Mouse (Mus musculus) lung, postnatal 4 days (tissue): ENCODE measurements around the gene Gm47985.
"Not testable (repeated sequence)": the region's sequence is repeated elsewhere in the genome, so short reads cannot be mapped to it uniquely, and the experiment has no call there.

Experiments used
- DNase-seq, 2 experiments: peaks; one replicate each; pipeline ENCODE4 v3.0.0; 2021

The Gm47985 gene

DNA sequence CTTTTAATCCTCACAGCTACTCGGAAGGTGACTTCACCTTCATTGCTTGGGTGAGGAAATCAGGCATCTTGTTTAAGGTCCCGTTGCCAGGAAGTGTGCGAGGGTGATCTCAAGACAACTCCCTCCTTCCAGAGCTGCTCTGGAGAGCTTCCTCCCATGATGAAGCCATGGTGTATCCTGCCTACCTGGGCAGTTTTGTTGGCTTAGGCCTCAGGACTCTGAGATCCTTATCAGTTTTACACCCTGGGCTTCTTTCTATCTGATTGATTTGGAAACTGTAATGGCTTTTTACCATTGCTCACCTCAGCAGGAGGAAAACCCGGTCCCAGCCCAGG, 4.4 kb upstream of the Gm47985 start:
- peak in 1 of 2 experiments; percentile 11 for DNase-seq

DNA sequence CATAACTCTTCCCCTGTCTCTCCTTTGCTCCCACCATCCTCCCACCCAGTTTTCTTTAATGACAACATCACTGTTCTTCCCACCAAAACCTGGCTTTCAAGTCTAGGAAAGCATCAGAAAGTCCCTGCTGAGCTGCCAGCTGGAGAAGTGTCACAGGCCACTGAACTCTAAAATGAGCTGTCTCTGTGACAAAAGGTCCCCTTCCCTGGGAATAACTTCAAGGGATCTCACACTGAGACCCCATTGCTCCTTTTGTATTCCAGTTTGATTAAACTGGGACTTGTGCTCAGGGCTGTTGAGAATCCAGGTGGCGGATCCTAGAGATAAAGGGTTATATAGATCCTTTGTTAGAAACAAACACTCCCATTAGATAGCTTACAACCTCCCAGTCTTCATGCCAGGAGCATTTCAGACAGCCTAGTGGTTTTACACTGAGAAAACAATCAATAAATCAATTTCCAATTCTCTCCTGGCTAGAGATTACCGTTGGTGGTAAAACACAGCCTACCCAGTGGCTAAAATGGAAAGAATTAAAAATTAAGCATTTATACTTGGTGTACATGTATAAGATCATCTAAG, 3.7 kb upstream of the Gm47985 start:
- DNase-seq = no peak

DNA sequence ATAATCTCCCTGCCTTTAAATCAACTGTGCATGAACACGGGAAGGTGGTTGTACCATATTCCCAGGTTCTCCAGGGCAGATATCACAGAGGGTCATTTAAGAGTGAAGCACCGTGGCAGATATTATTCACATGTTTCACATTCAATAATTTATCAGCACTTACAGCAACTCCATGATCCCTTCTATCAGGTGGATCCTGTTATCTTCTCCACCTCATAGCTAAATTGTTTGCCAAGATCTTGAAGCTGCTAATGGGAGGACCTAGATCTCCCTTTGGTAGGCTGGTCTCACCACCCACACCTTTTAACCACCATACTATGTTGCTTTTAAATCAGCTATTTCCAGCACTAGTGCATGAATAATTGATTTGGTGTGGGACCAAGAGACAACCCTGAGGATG, 2.2 kb upstream of the Gm47985 start:
- DNase-seq = no peak

DNA sequence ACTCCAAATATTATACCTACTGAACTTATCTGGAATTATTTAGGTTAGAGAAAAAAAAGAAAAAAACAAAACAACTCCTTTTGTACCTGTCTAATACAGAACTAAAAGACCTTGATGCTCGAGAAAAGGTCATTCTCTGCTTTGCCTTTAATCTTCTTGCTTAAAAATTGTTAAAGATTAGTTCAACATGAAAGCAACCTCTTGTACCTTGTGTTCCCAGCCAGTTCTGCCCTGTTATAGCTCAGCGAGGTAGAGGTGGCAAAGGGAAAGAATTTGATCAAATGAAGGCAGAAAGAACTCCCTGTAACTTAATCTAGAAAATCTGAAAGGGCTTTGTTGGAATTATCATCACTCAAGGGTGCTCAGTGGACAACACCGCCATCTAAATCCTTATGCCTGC, 3.8 kb downstream of the Gm47985 start:
- not testable (repeated sequence) for DNase-seq

DNA sequence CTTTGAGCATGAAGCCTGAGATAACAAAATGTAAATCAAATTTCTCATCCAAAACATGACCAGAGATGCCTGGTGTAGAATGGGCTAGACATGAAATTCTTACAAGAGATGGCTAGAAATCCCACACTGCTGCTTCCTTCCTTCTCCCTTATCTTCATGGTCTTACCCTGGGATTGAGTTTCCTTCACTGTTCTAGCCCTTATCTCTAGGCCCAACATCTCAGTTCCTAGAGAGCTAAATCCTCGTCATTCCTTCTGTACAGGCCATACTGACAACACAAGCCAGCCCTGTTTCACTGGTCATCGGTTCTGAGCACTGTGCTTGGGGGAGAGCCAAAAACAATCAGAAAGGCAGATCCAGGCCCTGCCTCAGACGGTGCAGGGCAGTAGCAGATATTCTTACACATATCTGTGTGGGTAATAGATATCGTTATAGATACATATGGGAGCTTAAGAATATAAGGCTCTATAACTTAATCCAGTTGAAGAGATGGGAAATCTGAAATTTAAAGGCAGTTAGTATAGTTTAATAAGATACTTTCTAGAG, 4.6 kb downstream of the Gm47985 start:
- DNase-seq = not testable (repeated sequence)

DNA sequence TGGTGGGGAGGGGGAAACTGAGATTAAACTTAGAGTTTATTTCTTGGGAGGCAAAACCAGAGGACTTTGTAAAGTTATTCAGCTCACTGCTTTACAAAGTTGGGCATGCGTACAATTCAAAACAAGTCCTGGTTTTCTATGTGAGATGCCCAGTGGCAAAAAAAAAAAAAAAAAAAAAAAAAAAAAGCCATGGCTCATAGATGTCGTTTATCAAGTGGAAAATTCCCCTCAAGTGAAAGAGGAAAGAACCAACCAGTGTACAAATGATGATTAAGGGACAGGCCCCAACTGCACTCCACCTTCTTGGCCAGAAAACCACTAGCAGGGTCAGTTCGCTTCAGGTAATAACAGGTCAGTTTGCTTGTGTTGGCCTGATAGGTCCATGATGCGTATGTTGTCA, 6.1 kb downstream of the Gm47985 start:
- DNase-seq = no peak

DNA sequence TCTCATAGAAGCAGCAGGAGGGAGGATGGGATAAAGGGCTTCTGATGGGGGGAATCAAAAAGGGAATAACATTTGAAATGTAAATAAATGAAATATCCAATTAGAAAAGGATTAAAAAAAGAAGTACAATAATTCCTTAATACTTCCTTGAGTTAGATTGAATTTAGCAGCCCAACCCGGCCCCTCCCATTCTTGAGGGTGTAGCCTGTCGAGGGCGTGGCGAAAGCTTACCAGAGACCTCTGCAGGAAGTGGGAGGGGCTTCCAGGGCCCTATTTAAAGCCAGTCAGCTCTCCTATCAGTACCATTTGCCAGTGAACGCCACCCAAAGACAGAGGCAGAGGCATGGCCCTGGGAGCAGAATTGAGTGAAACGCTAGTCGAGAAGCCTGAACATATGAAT, 9.7 kb downstream of the Gm47985 start, which contains the start of gene Gm8947:
Gene Gm8947, plus strand, starts transcription at position 302 of the 400 bp plus-strand sequence.
- DNase-seq = not testable (repeated sequence)

DNA sequence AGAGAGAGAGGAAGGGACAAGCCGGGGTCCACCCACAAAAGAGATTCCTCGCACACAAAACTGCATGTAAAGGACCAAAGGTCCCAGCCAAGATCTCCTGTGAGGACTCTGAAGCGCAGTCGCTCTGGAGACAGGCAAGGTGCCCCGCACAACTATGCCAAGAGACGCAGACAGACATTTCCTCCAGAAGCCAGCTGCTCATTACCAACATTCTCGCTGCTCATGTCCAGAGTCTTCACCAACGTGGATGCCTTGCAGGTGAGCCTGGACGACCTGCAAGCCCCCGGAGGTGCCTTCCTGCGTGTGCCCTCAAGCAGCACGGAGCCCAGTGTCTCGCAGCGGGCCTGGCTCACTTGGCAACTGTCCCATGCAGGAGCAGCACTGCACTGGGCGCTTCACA, 10.4 kb downstream of the Gm47985 start:
- not testable (repeated sequence) for DNase-seq

DNA sequence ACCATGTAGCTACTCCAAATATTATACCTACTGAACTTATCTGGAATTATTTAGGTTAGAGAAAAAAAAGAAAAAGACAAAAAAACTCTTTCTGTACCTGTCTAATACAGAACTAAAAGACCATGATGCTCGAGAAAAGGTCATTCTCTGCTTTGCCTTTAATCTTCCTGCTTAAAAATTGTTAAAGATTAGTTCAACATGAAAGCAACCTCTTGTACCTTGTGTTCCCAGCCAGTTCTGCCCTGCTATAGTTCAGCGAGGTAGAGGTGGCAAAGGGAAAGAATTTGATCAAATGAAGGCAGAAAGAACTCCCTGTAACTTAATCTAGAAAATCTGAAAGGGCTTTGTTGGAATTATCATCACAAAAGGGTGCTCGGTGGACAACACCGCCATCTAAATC, 13.6 kb downstream of the Gm47985 start:
- not testable (repeated sequence) for DNase-seq

DNA sequence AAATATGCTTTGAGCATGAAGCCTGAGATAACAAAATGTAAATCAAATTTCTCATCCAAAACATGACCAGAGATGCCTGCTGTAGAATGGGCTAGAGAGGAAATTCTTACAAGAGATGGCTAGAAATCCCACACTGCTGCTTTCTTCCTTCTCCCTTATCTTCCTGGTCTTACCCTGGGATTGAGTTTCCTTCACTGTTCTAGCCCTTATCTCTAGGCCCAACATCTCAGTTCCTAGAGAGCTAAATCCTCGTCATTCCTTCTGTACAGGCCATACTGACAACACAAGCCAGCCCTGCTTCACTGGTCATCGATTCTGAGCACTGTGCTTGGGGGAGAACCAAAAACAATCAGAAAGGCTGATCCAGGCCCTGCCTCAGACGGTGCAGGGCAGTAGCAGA, 14.4 kb downstream of the Gm47985 start:
- not testable (repeated sequence) for DNase-seq

DNA sequence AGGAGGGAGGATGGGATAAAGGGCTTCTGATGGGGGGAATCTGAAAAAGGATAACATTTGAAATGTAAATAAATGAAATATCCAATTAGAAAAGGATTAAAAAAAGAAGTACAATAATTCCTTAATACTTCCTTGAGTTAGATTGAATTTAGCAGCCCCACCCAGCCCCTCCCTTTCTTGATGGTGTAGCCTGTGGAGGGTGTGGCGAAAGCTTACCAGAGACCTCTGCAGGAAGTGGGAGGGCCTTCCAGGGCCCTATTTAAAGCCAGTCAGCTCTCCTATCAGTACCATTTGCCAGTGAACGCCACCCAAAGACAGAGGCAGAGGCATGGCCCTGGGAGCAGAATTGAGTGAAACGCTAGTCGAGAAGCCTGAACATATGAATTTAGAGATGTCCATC, 15.8 kb downstream of the Gm47985 start, which contains the start of gene Gm47995:
Gene Gm47995, plus strand, starts transcription at position 329 of the 400 bp plus-strand sequence.
- DNase-seq = not testable (repeated sequence)

DNA sequence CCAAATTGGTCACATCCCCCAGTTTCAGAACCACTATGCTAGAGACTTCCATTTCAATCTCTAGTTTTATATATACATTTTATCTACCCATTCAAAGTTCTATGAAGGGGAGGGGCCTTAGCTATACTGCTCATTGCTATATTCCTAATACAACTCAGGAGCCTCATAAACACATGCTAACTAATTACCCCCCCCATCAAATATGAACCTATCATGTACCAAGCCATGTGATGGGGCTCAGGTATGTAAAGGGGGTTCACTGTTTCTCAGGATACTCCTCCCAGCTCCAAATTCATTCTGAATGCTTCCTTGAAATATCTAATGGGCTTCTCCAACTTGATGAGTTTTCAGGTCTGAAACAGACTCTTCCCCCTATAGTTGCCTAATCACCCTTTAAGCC, 18.3 kb downstream of the Gm47985 start:
- DNase-seq = not testable (repeated sequence)

DNA sequence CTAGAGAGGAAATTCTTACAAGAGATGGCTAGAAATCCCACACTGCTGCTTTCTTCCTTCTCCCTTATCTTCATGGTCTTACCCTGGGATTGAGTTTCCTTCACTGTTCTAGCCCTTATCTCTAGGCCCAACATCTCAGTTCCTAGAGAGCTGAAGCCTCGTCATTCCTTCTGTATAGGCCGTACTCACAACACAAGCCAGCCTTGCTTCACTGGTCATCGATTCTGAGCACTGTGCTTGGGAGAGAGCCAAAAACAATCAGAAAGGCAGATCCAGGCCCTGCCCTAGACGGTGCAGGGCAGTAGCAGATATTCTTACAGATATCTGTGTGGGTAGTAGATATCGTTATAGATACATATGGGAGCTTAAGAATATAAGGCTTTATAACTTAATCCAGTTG, 20.4 kb downstream of the Gm47985 start:
- DNase-seq = not testable (repeated sequence)

DNA sequence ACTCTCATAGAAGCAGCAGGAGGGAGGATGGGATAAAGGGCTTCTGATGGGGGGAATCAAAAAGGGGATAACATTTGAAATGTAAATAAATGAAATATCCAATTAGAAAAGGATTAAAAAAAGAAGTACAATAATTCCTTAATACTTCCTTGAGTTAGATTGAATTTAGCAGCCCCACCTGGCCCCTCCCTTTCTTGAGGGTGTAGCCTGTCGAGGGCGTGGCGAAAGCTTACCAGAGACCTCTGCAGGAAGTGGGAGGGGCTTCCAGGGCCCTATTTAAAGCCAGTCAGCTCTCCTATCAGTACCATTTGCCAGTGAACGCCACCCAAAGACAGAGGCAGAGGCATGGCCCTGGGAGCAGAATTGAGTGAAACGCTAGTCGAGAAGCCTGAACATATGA, 21.5 kb downstream of the Gm47985 start, which contains the start of gene 3110040M04Rik:
Gene 3110040M04Rik, plus strand, starts transcription at position 304 of the 400 bp plus-strand sequence.
- DNase-seq = not testable (repeated sequence)

DNA sequence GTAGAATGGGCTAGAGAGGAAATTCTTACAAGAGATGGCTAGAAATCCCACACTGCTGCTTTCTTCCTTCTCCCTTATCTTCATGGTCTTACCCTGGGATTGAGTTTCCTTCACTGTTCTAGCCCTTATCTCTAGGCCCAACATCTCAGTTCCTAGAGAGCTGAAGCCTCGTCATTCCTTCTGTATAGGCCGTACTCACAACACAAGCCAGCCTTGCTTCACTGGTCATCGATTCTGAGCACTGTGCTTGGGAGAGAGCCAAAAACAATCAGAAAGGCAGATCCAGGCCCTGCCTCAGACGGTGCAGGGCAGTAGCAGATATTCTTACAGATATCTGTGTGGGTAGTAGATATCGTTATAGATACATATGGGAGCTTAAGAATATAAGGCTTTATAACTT, 26.2 kb downstream of the Gm47985 start:
- DNase-seq = not testable (repeated sequence)

DNA sequence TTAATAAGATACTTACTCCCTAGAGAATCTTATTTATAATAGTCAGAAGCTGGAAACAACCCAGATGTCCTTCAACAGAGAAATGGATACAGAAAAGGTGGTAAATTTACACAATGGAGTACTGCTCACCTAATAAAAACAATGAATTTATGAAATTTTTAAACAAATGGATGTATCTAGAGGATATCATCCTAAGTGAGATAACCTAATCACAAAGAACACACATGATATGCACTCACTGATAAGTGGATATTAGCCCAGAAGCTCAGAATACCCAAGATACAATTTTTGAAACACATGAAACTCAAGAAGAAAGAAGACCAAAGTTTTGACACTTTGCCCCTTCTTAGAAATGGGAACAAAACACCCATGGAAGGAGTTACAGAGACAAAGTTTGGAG, 26.6 kb downstream of the Gm47985 start:
- not testable (repeated sequence) for DNase-seq

DNA sequence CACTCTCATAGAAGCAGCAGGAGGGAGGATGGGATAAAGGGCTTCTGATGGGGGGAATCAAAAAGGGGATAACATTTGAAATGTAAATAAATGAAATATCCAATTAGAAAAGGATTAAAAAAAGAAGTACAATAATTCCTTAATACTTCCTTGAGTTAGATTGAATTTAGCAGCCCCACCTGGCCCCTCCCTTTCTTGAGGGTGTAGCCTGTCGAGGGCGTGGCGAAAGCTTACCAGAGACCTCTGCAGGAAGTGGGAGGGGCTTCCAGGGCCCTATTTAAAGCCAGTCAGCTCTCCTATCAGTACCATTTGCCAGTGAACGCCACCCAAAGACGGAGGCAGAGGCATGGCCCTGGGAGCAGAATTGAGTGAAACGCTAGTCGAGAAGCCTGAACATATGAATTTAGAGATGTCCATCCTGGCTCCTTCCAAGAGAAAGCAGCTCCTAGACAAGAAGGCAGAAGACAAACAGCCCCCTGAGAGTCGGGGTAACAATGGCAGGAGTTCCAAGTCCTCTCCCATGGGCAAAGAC, 27.6 kb downstream of the Gm47985 start, which contains the start of gene Gm47996:
Gene Gm47996, plus strand, starts transcription at position 308 of the 532 bp plus-strand sequence.
- not testable (repeated sequence) for DNase-seq

DNA sequence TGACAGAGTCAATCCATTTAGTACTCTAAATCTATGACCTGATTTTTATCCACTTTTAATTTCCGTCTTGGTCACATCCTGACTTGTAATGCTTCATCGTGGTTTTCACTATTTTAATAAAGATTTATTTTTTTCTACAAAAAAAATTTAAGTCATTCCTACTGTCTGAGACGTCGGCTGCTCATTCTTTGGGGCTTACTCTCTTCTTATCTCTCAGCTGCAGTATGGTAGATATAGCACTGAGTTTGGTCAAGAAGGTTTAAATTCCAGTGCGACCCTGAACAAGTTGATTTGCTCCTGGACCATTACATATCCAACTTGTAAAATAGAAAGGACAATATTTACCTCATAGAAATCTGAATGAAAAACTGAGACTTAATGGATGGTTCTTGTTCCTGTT, 29.3 kb downstream of the Gm47985 start:
- DNase-seq = not testable (repeated sequence)

DNA sequence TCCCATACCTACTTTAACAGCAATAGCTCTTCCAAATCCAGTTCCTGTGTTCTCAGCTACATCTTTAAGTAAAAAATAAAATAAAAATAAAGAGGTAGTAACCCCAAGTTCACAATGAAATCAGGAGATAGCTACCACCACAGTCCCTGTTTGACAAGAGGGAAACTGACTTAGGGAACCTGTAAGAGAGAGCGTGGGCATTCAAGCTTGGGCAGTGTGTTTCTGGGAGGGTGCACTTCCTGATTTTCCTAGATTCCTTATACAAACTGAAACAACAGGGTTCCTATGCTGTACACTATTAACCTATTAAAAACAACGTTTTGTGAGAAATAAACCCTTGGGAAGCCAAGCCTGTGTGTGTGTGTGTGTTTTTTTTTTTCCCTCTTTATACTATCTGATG, 32.5 kb downstream of the Gm47985 start:
- DNase-seq = no peak

DNA sequence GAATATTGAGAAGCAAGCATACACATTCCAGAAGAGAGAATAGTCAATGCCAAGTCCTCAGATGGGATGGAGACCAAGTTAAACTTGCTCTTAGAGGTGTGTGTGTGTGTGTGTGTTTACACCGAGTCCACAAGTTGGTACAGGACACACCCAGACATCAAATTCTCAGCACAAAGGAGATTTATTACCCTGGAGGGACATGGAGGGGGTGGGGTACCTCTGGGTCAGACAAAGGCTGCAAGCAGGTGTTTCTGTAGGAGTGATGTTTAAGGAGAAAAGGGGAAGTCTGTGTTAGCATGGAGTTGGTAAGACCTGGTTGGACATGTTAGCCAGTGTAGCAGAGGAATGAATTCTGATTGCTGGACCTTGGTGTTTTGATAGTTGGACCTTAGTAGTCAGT, 33.6 kb downstream of the Gm47985 start:
- DNase-seq = no peak

DNA sequence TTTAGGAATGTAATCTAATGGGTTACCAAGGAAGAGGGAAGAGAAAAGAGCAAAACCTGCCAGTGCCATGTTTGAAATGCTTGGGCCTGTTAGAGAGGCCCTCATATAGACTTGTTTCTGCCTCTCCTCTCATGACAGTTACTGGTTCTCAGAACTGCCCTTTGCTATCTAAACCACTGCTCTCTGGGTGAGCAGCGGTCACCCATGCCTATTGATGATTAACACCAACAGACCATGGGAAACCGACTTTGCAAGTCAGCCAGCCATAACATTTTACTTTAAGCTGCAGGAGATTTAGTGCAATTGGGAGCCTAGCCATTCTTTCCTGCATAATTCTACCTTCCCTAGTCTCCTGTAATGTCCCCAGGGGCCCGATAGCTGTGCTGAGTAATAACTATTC, 34.1 kb downstream of the Gm47985 start:
- DNase-seq = no peak

DNA sequence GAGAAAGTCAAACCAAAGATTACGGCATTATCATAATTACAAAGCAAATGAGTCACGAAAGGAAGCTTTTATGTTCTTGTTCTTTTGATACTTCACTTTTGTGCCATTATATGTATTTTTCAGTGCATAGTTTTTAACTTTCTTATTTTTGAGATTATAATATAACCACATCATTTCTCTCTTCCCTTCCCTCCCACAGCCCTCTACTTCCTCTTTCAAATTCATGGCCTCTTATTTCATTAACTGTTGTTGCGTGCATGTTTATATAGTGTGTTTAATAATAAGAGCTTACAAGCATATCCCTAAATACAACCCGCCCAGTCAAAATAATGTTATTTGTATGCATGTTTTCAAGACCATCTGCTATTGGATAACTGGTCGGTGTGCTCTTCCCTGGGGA, 36.7 kb downstream of the Gm47985 start:
- DNase-seq = no peak

DNA sequence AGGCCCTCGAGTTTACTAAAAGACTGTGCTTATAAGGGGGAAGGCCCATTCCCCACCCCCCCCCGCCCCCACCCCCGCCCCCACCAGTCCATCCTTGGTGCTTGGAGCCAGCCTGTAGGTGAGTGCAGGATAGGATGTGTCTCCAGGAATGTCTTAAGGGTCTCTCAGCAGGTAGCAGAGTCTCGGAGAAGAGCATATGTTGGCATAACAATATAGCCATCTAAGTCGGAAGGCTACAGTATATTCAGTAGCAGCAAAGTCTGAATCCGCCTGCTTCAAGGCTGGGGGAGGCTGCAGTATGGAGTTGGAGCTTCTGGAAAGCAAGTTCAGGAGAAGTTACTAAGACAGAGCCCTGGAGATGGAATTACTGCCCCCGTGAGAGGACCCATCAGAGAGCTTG, 37.8 kb downstream of the Gm47985 start:
- DNase-seq = no peak

DNA sequence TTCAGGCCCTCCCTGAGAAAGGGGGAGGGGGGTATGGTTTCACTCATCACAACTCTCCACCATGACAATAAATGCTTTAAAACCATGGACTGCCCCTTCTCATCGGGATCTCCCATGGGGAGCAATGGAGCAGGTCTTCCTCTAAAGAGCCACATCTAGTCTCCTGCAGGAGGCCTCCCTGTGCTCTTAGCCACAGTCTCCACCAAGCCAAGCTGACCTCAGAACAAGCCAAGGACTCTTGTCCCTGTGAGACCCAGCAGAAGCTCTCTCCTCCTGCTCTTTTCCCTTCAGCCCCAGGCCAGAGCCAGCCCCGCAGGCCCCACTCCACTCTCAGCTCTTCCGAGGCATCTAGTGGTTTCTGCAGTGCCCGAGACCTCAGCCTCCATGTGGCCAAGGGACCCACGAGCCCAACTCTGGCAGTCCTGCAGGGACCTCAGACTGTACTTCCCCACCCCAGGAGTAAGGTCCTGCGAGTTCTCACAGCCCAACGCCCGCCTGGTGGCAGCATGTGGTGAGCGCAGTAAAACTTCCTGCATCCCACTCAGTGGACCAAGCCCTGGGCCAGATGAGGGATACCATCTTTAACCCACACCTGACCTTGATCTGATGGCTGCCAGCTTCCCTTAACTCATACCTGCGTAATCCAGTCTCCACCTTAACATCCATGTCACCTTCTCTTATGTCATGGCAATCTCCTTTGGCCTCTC, 40.4 kb downstream of the Gm47985 start:
- DNase-seq = no peak
